Mouse (Mus musculus): ENCODE results near the gene Cldn18. TPM values are rescaled to one million over a fixed set of nuclear protein-coding genes. Genes with fewer than 3 reads are reported as not detected.

Cldn18 gene
- polyA plus RNA-seq, 1 experiment from 2014 or later, result not detected

GRCm38 (mm10) chr9:99685536-99686231, 31.4 kb downstream of the Cldn18 start:
- DNase-seq (ENCODE audit: low spot score), result no peak

GRCm38 (mm10) chr9:99685061-99685521, 32.0 kb downstream of the Cldn18 start:
- DNase-seq (ENCODE audit: low spot score), result no peak

GRCm38 (mm10) chr9:99681980-99682570, 35.0 kb downstream of the Cldn18 start:
- no peak for DNase-seq (ENCODE audit: low spot score)

GRCm38 (mm10) chr9:99675714-99676113, 41.4 kb downstream of the Cldn18 start:
- no peak for DNase-seq (ENCODE audit: low spot score)

DNA sequence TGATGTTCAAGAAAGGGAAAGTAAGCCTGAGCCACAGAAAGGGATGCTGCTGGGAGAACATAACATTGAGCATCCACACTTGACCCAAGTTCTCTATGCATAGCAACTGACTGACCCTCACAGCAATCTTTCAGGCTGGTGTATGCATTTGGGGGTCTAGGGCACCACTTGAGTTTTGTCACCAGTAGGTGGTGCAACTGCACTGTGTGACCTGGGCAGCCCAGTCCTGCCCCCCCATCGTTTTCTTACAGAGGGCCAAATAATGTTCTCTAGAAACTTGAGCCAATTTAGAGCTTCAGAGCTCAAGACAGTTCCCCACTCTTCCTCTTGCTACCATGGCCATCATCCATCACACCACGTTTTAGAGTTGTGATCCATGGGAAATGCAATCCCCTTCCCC, 45.5 kb downstream of the Cldn18 start:
- no peak for DNase-seq (ENCODE audit: low spot score)

- no peak for DNase-seq (ENCODE audit: low spot score)
Observed at GRCm38 (mm10) chr9:99667596-99667995, 49.5 kb downstream of the Cldn18 start.

DNA sequence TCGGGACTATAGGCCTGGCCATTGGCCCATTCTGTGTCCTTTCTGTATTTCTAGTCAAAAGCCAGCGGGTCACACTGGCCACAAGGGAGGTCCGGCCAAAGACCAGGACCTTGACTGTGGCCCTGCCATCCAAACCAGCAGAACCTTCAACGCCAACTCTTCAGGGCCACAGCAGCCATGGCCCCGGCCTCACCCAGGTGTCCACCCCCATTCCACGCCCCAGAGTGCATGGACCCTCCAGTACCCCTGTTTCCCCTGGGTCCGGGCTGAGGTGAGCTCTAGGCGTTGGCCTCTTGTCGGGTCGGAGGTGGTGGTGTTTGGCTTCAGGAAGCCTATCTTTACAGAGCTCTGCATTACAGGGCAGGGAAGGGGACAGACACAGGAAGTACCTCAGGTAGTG, 54.2 kb downstream of the Cldn18 start:
- no peak for DNase-seq (ENCODE audit: low spot score)

- peak; percentile 64 for DNase-seq (ENCODE audit: low spot score)
Observed at GRCm38 (mm10) chr9:99662406-99662805, 54.7 kb downstream of the Cldn18 start.

GRCm38 (mm10) chr9:99661606-99662166, 55.4 kb downstream of the Cldn18 start:
- DNase-seq (ENCODE audit: low spot score), result no peak

GRCm38 (mm10) chr9:99660756-99661155, 56.3 kb downstream of the Cldn18 start:
- no peak for DNase-seq (ENCODE audit: low spot score)

DNA sequence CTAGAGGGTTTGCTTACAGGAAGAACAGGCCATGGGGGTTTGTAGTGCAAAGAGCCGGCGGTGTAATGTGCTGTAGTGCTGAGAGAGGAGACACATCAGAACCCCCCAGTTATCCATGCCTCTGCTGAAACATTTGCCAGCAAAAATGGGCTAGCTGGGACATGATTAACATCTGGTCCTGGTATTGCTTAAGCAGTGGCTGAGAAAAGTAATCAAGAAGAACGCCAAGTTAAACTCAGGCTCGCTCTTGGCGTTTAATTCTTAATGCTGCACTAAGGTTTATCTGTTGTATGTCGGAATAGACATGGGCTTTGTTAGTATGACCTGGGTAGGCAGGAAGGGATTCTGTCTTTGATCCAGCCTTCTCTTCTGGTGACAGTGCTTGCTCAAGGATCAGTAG, 71.0 kb downstream of the Cldn18 start:
- no peak for DNase-seq (ENCODE audit: low spot score)

GRCm38 (mm10) chr9:99645416-99645815, 71.7 kb downstream of the Cldn18 start:
- DNase-seq (ENCODE audit: low spot score), result no peak

GRCm38 (mm10) chr9:99639957-99640356, 77.1 kb downstream of the Cldn18 start:
- DNase-seq (ENCODE audit: low spot score), result no peak

Other genes with a start within 250 kb of the Cldn18 start
- 17.0 and 19.5 TPM in 2 replicates for gene Armc8, start 148.4 kb downstream of the Cldn18 start, polyA plus RNA-seq (2015; fragmentation: Nextera tagmentation; extraction: Ambion mirVana)
- gene Dbr1, start 141.5 kb downstream of the Cldn18 start, polyA plus RNA-seq (2015; fragmentation: Nextera tagmentation; extraction: Ambion mirVana), result 29.8 and 38.2 TPM in 2 replicates
- gene A4gnt, start 104.8 kb downstream of the Cldn18 start, polyA plus RNA-seq (2015; fragmentation: Nextera tagmentation; extraction: Ambion mirVana), result 0.09 TPM in 1 of 2 replicates, not detected in the other
- gene Dzip1l, start 87.8 kb downstream of the Cldn18 start, polyA plus RNA-seq (2015; fragmentation: Nextera tagmentation; extraction: Ambion mirVana), result 2.2 and 2.3 TPM in 2 replicates
- not detected in 2 replicates for gene Sox14, start 158.9 kb upstream of the Cldn18 start, polyA plus RNA-seq (2015; fragmentation: Nextera tagmentation; extraction: Ambion mirVana)